Mouse (Mus musculus) liver, embryonic 11.5 days (tissue): ENCODE measurements at regions not wholly inside any gene's neighbourhood (a gene's known extent, or its start where the extent isn't known, plus 50 kb on each side); places are given as distances from the start of the nearest gene placed in this dataset.

ENCODE experiments used
- ATAC-seq: fragments of 200-750 bp; cut with Nextera tagmentation; replicated peaks from 2 replicates; pipeline ENCODE4 v1.8.0; 2017; ENCODE audit warnings: moderate number of reproducible peaks, mild to moderate bottlenecking, moderate TSS enrichment, moderate library complexity; ENCODE audit not compliant: low FRiP score
- DNase-seq: peaks from one replicate; pipeline ENCODE4 v3.0.0-alpha.2; 2017; ENCODE audit warnings: low spot score
- H3K27ac ChIP-seq: fragments of 300-500 bp; sonication (generic); 2 replicates; pipeline ENCODE4 v1.5.1; 2014; ENCODE audit warnings: mild to moderate bottlenecking, low read depth, low read length, control low read depth
- H3K27me3 ChIP-seq: fragments of 300-500 bp; sonication (generic); replicated peaks from 2 replicates; pipeline ENCODE4 v1.6.1; 2014; ENCODE audit warnings: low read length, mixed read lengths; ENCODE audit not compliant: control insufficient read depth, insufficient read depth
- H3K36me3 ChIP-seq: fragments of 300-500 bp; sonication (generic); 2 replicates; pipeline ENCODE4 v1.6.1; 2014; ENCODE audit warnings: mild to moderate bottlenecking, low read length, moderate library complexity, mixed read lengths; ENCODE audit not compliant: control insufficient read depth, insufficient read depth
- H3K4me1 ChIP-seq: fragments of 300-500 bp; sonication (generic); replicated peaks from 2 replicates; pipeline ENCODE4 v1.6.1; 2014; ENCODE audit warnings: low read length, mixed read lengths; ENCODE audit not compliant: control insufficient read depth, insufficient read depth
- H3K4me2 ChIP-seq: fragments of 300-500 bp; sonication (generic); 2 replicates; pipeline ENCODE4 v1.6.1; 2014; ENCODE audit warnings: mild to moderate bottlenecking, control low read depth, moderate library complexity
- H3K4me3 ChIP-seq: fragments of 300-500 bp; sonication (generic); 2 replicates; pipeline ENCODE4 v1.5.1; 2014; ENCODE audit warnings: low read depth, low read length, control low read depth
- H3K9ac ChIP-seq: fragments of 300-500 bp; sonication (generic); 2 replicates; pipeline ENCODE4 v1.6.1; 2014; ENCODE audit warnings: low read depth, low read length, control low read depth
- H3K9me3 ChIP-seq: fragments of 300-500 bp; sonication (generic); 2 replicates; pipeline ENCODE4 v1.6.1; 2016; ENCODE audit warnings: low read length, inconsistent platforms, mixed read lengths; ENCODE audit not compliant: control insufficient read depth
- WGBS: fragments of 180-500 bp; shearing (Covaris S2); extraction: QIAGEN DNeasy Blood & Tissue Kit; methylation state at CpG from one replicate; pipeline ENCODE4 v1.1.7; 2014; 5-methylcytosine and 5-hydroxymethylcytosine counted together

- DNase-seq, result no peak
- H3K9ac ChIP-seq, result no peak overlapping the region
- H3K9me3 ChIP-seq, result no peaks in the 10 kb centered on the region
- no peak overlapping the region for H3K27ac ChIP-seq
- H3K4me1 ChIP-seq, result no peaks in the 10 kb centered on the region
- WGBS, result 74% methylated on average over 7 of the region's 7 CpGs
- H3K36me3 ChIP-seq, result no peaks in the 10 kb centered on the region
- no peak overlapping the region for H3K4me2 ChIP-seq
- no peak overlapping the region for H3K4me3 ChIP-seq
- no peak for ATAC-seq
- H3K27me3 ChIP-seq, result no peaks in the 10 kb centered on the region
Observed at GRCm38 (mm10) chr16:12892658-12893305, 216.7 kb upstream of the Ercc4 start.

- Histone ChIP-seq H3K27me3 (no peaks in the 10 kb centered on the region), H3K4me3 (no peak overlapping the region), H3K9me3 (no peaks in the 10 kb centered on the region), H3K9ac (no peak overlapping the region), H3K36me3 (no peaks in the 10 kb centered on the region), H3K4me2 (no peak overlapping the region), H3K4me1 (no peaks in the 10 kb centered on the region), H3K27ac (no peak overlapping the region)
- ATAC-seq (no peak), DNase-seq (no peak)
- WGBS, result 77% methylated on average over 1 of the region's 1 CpGs
Observed at GRCm38 (mm10) chr16:12897267-12897666, 212.2 kb upstream of the Ercc4 start.

DNA sequence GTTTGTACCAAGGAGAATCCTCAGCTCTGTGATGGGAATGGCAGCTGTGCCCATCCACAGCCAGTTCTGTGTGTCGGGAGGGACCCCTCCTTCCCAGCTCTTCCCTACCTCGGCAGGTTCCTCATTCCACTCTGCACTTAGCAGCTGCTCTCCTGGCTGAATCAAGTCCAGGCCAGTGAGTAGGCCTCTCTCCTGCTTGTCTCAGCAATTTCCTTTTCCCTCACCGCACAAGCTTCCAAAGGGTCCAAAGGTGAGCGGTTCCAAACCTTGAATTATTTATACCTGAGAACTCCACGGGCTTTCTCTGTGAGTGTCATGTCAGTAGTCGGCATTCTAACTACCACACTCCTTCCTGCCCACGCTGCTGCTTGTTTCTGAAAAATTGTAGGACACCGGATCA is 208.8 kb upstream of the Ercc4 start:
- Histone ChIP-seq H3K4me3 (no peak overlapping the region), H3K36me3 (no peaks in the 10 kb centered on the region), H3K9me3 (no peaks in the 10 kb centered on the region), H3K9ac (no peak overlapping the region), H3K4me1 (no peaks in the 10 kb centered on the region), H3K4me2 (no peak overlapping the region), H3K27ac (no peak overlapping the region), H3K27me3 (no peaks in the 10 kb centered on the region)
- 78% methylated on average over 8 of the region's 8 CpGs for WGBS
- ATAC-seq, result no peak
- no peak for DNase-seq

DNA sequence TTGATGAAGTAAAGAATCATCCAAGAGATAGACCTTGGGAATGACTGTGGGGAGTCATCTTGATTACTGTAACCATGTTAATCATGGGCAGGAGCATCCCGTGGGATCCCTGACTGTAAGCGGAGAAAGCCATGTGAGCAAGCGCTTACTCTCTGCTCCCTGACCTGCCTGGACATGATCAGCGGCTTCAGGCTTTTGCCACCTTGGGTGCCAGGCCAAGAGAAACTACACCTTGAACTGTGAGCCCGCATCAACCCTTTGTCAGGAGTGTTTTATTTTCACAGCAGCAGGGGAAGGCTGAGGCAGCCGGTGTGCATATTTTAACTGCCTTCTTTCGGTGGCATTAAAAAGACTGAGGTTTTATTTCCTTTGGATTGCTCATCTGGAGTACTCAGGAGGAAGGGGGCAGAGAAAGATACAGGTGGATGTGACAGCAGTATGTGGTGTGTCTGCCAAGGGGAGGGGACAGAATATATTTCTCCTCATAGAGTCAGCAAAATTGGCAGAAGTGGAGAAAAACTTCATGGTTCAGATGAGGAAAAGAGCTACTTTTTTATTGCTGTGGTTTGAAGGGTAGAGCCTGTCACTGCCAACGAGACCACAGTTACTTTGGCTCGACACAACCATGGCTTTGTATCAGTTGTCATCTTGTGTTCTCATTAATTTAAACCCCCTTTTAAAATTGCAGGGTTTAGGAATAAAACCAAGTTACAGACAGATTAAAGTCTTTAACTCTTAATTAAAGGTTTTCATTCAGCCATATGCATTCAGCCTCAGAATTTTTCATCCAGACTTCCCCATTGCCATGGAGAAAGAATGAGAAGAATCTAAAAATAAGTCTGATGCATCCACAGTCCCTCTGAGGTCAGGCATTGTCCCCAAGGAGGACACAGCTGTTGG is 208.1 kb upstream of the Ercc4 start:
- no peaks in the 10 kb centered on the region for H3K4me1 ChIP-seq
- H3K36me3 ChIP-seq, result no peaks in the 10 kb centered on the region
- DNase-seq, result no peak
- WGBS, result 77% methylated on average over 9 of the region's 9 CpGs
- no peak overlapping the region for H3K4me3 ChIP-seq
- H3K4me2 ChIP-seq, result no peak overlapping the region
- no peaks in the 10 kb centered on the region for H3K9me3 ChIP-seq
- H3K27ac ChIP-seq, result no peak overlapping the region
- H3K9ac ChIP-seq, result no peak overlapping the region
- H3K27me3 ChIP-seq, result no peaks in the 10 kb centered on the region
- ATAC-seq, result no peak

DNA sequence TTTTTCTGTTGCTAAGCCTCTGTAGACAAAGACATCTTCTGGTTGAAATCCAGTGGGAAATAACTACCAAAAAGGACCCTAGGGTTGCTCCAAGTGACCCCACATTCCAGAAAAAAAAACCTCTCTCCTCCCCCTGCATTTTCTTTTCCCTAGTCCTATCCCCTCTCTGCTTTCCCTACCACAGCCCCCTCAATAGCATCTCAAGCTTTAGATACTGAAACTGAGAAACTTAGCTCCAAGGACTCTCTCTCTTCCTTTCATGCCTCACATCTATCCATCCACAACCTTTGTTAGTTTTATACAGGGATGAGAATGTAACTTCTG is 207.5 kb upstream of the Ercc4 start:
- no peak for ATAC-seq
- H3K27me3 ChIP-seq, result no peaks in the 10 kb centered on the region
- no peaks in the 10 kb centered on the region for H3K4me1 ChIP-seq
- no peaks in the 10 kb centered on the region for H3K36me3 ChIP-seq
- H3K9ac ChIP-seq, result no peak overlapping the region
- H3K27ac ChIP-seq, result no peak overlapping the region
- no peak overlapping the region for H3K4me3 ChIP-seq
- no peaks in the 10 kb centered on the region for H3K9me3 ChIP-seq
- no peak for DNase-seq
- no peak overlapping the region for H3K4me2 ChIP-seq

DNA sequence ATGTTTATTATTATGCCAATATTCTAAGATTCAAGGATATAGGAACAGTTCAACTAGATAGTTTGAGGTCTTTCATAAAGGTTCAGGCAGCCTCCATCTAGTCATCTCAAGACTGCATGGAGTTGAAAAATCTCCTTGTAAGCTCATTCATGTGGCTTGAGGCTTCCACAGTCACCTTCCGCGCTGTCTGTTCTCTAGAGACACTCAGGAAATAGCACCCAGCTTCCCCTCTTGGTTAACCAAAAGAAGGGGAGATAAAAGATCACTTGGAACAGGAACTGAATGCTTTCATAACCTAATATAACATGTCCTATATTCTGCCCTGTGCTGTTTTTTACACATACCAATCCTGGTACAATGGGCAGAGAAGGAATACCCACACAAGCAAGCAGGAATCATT is 206.3 kb upstream of the Ercc4 start:
- DNase-seq, result no peak
- H3K4me2 ChIP-seq, result no peak overlapping the region
- no peak overlapping the region for H3K4me3 ChIP-seq
- no peak overlapping the region for H3K9ac ChIP-seq
- no peak for ATAC-seq
- no peaks in the 10 kb centered on the region for H3K4me1 ChIP-seq
- 54% methylated on average over 2 of the region's 2 CpGs for WGBS
- no peaks in the 10 kb centered on the region for H3K27me3 ChIP-seq
- H3K9me3 ChIP-seq, result no peaks in the 10 kb centered on the region
- H3K36me3 ChIP-seq, result no peaks in the 10 kb centered on the region
- H3K27ac ChIP-seq, result no peak overlapping the region

DNA sequence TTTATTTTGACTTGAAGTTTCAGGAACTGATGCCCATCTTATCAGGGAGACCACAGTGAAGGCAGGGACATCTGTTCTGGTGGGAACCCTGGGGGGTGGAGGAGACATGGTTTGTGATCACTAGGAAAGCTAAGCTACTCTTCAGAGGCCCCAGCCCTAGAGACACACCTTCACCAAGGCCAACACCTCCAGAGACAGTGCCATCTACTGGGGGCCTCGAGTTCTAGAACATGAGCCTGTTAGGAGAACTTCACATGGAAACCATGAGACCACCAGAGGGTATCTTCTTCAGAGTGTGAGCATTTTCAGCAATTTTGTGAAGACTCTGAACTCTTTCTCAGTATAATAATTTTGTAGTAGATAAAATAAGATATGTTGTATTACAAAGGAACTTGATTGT is 204.5 kb upstream of the Ercc4 start:
- Histone ChIP-seq H3K9ac (no peak overlapping the region), H3K4me3 (no peak overlapping the region), H3K27ac (no peak overlapping the region), H3K36me3 (no peaks in the 10 kb centered on the region), H3K27me3 (no peaks in the 10 kb centered on the region), H3K4me1 (no peaks in the 10 kb centered on the region), H3K9me3 (no peaks in the 10 kb centered on the region), H3K4me2 (no peak overlapping the region)
- DNase-seq (no peak), ATAC-seq (no peak)
- WGBS, result 47% methylated on average over 1 of the region's 1 CpGs

- no peak for DNase-seq
- Histone ChIP-seq H3K36me3 (no peaks in the 10 kb centered on the region), H3K9ac (no peak overlapping the region), H3K27ac (no peak overlapping the region), H3K4me2 (no peak overlapping the region), H3K4me1 (no peaks in the 10 kb centered on the region), H3K9me3 (no peaks in the 10 kb centered on the region), H3K4me3 (no peak overlapping the region), H3K27me3 (no peaks in the 10 kb centered on the region)
- 89% methylated on average over 6 of the region's 6 CpGs for WGBS
- ATAC-seq, result no peak
Observed at GRCm38 (mm10) chr16:12924668-12925067, 184.8 kb upstream of the Ercc4 start.

GRCm38 (mm10) chr16:12925931-12926330 is 183.6 kb upstream of the Ercc4 start:
- no peak overlapping the region for H3K9ac ChIP-seq
- ATAC-seq, result no peak
- no peaks in the 10 kb centered on the region for H3K27me3 ChIP-seq
- H3K4me3 ChIP-seq, result no peak overlapping the region
- H3K4me1 ChIP-seq, result no peaks in the 10 kb centered on the region
- H3K36me3 ChIP-seq, result no peaks in the 10 kb centered on the region
- no peak overlapping the region for H3K4me2 ChIP-seq
- no peak overlapping the region for H3K27ac ChIP-seq
- 84% methylated on average over 9 of the region's 9 CpGs for WGBS
- no peak for DNase-seq
- no peaks in the 10 kb centered on the region for H3K9me3 ChIP-seq
